Mouse (Mus musculus) embryonic stem cell, embryonic (primary cell): ENCODE results near the gene Cnot9.

Source experiments
- CTCF ChIA-PET, 4 experiments: fragments of 300-600 bp in 2 of 4; fragments of 350-600 bp in 2 of 4; sonication (Branson Sonifier 250); formaldehyde crosslinking; loops; one replicate each; lab custom pipeline; 2022; ENCODE audit warnings: inconsistent platforms in 2 of 4; lab: Charles Lee
- POLR2A ChIA-PET, 4 experiments: fragments of 300-600 bp in 2 of 4; fragments of 350-600 bp in 2 of 4; sonication (Branson Sonifier 250); formaldehyde crosslinking; loops; one replicate each; lab custom pipeline; 2022; ENCODE audit warnings: antibody characterized with exemption in 4 of 4, inconsistent platforms in 1 of 4; lab: Charles Lee

Cnot9 gene

DNA sequence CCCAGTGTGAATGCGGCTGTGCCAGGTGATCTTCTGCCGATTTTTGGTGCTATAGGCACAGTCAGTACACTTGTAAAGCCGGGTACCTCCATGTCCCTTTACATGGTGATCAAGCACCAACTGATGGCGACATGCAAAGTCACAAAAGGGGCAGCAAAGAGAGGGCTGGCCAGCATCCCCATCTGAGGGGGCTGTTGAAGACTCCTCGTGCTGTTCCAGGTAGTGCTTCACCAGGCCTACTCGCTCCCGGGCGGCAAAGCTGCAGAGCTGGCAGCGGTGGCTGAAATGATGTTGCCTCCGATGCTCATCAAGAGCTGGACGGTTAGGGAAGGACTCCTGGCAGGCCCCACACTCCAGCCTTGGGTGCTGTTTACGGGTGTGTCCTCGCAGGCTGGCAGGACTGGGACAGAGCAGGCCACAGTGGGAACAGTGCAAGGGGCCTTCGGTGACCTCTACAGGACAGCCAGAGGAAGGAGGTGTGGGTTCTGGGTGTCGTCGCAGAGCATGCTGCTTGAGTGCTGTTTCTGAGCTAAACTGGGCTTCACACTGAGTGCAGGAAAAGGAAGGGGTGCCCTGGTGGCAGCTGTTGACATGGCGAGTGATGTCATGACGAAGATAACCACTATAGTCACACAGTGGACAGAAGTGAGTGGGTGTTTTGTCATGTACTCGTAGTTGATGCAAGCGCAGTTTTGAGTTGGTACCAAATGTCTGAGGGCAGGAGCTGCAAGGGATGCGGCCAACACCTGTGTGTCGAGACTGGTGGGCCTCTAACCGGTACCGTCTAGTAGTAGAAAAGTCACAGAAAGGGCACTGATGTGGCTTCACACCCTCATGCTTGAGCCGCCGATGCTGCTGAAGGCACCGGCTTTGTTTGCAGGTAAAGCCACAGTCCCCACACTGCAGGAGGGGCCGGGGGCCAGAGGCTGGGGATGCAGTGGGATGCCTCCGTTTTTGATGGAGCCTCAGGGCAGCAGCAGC lies 64.2 kb downstream of the Cnot9 start:
- CTCF ChIA-PET: interaction anchor here in 1 of 4 experiments (0.6 kb wide), 1 partner anchor 193 kb away, joined by 3 read pairs; no protein-coding TSS in a partner anchor

More for the DNA sequence above, 64.2 kb downstream of the Cnot9 start:
- POLR2A ChIA-PET: interaction anchor here in 2 of 4 experiments (1.3 to 3.0 kb wide), 6 partner anchors 11 to 65 kb away, joined by 3 to 10 read pairs (median 8); partner anchors contain the start of genes Bcs1l (in 2 of the 2) and Zfp142 (in 2 of the 2)
